Mouse (Mus musculus) CH12F3 (cell line): ENCODE results near the gene AI854703.

Source experiments
- in situ Hi-C: fragments of 300-500 bp; cut with MboI; formaldehyde crosslinking; loops from 2 replicates; pipeline ENCODE4 v1.14.3; 2020; ENCODE audit warnings: low sequenced_read_pairs

The AI854703 gene

DNA sequence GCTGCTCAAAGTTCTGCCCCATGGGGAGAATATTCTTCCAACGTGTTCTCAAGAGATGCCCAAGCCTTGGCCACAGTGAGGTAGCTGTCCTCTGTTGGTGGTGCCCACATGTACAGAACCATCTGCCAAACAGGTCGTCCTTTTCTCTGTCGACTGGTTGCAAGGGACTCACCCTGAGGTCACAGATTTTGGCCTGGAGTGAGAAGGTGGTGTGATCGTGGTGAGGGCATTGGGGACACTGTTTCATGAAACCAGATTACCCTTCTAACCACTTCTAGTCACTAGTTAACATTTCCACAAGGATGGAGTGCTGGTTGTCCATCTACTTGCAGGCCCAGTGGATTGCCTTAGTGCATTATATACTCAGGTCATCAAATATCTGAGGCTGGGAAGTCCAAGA is 22.2 kb downstream of the AI854703 start:
- in situ Hi-C loops, result loop anchor here (5.0 kb wide), 1 partner anchor 119 kb away; no protein-coding TSS in a partner anchor

DNA sequence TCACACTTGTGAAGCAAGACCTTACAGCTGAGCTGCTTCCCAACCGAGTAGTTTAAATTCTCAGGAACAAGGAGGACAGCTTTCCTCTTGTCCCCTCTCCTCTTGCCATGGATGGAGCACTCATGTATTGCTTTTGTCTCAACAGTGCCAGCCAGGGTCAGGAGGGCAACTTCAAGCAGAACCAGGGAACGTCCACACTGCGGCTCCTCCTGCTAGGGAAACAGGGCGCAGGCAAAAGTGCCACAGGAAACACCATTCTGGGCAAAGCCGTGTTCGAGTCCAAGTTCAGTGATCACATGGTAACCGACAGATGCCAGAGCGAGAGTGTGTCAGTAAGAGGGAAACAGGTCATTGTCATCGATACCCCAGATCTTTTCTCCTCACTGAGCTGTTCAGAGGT is 23.5 kb downstream of the AI854703 start:
- in situ Hi-C loops, result loop anchor here (10.0 kb wide), 1 partner anchor 305 kb away; no protein-coding TSS in a partner anchor

DNA sequence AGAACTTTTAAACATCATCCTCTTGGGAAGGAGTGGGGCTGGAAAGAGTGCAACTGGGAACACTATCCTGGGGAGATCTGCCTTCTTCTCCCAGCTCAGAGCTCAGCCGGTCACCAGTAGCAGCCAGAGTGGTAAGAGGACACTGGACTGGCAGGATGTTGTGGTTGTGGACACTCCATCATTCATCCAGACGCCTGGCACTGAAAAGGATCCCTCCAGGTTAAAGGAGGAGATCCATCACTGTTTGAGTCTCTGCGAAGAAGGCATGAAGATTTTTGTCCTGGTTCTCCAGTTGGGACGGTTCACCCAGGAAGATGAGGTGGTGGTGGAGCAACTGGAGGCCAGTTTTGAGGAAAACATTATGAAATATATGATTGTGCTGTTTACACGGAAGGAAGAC is 32.2 kb downstream of the AI854703 start:
- in situ Hi-C loops, result loop anchor here (10.0 kb wide), 1 partner anchor 296 kb away; no protein-coding TSS in a partner anchor

- in situ Hi-C loops, result no loop called here
These were observed 38.2 kb downstream of the AI854703 start for GRCm38 (mm10) chr6:48664750-48665149.

DNA sequence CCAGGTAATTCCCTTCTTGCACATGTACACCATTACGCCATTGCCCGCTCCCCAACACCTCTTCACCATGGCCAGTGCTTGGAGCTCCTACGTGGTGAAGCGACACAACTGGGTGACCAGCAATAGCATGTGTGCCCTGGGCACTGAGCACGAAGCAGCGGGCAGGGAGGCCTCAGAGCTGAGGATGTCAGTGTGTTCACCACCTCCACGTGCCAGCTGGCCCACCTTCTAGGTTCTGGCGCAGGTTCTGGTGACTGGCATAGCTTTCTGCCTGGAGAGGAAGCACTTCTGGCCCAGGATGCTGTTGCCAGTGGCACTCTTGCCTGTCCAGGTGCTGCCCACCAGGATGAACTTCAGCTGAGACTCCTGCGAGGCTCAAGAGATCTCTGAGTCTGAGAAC is 38.9 kb downstream of the AI854703 start:
- in situ Hi-C loops, result no loop called here

GRCm38 (mm10) chr6:48666159-48666586 is 39.6 kb downstream of the AI854703 start:
- in situ Hi-C loops, result no loop called here

DNA sequence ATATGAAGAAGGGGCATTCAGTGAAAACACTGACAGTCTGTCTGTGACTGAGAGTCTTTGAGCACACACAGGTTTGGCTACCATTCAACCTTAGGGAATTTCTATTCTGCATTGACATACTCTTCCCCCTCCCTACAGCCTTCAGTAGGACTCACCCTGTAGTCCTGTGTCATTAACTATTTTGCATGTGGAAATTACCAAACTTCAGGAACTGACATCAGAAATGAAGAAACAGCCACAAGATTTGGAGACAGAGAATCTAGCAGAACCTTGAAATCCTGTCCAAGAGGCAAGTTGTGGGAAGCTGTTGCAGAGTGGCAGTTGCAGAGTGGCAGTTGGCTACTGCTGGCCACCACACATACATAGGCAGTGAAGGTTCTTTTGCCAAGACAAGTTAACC is 41.5 kb downstream of the AI854703 start:
- in situ Hi-C loops, result no loop called here

DNA sequence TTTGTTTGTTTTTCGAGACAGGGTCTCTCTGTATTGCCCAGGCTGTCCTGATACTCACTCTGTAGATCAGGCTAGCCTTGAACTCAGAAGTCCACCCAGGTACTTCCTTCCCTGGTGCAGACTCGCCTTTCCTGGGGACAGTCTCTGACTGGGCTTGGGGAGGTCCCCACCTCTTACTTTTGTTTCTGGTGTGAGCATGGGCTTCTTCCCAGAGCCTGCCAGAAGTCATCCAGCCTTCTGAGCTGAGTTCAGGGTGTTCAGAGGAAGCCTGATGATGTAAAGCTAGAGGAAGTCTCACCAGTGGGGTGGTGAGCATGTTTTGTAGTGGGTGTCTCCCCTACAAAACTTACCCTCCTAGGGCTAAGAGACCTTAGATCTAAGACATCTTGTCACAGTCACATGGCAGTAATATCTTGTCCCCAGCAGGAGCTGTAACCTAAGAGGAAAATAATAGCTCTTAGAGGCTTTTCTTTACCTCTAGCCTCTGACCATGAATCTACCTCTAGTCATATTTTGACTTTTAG is 42.9 kb downstream of the AI854703 start:
- in situ Hi-C loops, result no loop called here

- in situ Hi-C loops, result no loop called here
These were observed 47.9 kb downstream of the AI854703 start for GRCm38 (mm10) chr6:48674291-48675058.

GRCm38 (mm10) chr6:48675400-48675930 is 48.9 kb downstream of the AI854703 start:
- in situ Hi-C loops, result no loop called here

- in situ Hi-C loops, result no loop called here
These were observed 49.6 kb downstream of the AI854703 start, which contains the start of gene Gimap9 for GRCm38 (mm10) chr6:48675931-48676859. Gene Gimap9 (plus strand): TSS chr6:48676129.

DNA sequence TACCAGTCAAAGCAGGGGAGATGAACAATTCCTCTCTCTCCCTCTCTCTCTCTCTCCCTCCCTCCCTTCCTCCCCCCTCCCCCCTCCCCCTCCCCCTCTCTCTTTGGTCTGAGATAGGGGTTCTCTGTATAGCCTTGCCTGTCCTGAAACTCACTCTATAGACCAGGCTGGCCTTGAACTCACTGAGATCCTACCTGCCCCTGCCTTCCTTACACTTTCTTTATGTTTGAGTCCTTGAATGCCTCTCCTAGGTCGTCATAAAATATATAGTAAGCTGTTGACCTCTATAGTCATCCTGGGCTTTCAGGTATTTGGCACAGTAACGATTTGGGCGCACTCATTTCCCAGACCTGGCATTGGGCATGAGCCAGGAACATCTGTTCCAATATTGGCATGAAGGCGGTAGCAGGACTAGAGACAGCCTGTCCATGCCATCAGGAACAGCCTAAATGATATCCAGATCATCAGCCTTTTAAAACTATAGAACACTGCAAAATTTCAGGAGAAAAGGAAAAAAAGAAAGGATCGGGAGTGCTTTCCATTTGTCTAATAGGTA is 50.4 kb downstream of the AI854703 start:
- in situ Hi-C loops, result no loop called here

DNA sequence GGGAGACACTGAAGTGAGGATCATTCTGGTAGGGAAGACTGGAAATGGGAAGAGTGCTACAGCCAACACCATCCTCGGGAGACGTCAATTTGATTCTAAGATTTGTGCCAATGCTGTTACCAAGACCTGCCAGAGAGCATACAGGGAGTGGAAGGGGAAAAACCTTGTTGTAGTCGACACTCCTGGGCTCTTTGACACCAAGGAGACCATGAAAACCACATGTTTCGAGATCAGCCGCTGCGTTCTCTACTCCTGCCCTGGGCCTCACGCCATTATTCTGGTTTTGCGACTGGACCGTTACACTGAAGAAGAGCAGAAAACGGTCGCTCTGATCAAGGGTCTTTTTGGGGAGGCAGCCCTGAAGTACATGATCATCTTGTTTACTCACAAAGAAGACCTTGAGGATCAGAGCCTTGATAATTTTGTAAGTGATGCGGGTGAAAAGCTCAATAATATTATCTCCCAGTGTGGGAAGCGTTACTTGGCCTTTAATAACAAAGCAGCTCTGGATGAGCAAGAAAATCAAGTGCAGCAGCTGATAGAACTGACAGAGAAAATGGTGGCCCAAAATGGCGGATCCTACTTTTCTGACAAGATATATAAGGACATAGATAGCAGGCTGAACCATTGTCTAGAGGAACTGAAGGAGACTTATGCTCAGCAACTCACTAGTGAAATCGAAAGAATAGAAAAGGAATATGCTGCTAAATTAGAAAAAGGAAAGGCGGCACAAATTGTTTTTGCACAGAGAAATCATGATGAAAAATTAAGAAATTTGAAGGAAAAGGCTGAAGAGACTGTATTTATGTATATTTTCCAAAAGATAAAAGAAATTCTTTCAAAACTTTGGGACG is 51.2 kb downstream of the AI854703 start:
- in situ Hi-C loops, result no loop called here

DNA sequence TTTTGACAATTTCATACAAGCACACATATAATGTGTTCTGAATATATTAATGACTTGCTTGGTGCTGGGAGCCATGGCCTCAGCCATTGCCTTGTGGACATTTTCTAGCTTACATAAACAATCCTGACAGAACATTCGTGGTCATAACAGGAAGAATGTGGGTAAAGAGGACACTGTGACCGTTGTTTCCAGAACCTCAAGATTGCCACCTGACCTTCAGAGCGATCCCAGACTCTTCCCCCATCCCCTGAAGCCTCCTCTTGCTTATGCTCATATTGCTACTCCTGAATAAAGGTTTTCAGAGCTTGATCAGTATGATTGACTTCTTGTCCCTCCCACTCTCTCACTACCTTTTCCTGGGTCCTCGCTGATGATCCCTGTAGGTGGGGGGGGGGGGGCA is 51.8 kb downstream of the AI854703 start:
- in situ Hi-C loops, result no loop called here

DNA sequence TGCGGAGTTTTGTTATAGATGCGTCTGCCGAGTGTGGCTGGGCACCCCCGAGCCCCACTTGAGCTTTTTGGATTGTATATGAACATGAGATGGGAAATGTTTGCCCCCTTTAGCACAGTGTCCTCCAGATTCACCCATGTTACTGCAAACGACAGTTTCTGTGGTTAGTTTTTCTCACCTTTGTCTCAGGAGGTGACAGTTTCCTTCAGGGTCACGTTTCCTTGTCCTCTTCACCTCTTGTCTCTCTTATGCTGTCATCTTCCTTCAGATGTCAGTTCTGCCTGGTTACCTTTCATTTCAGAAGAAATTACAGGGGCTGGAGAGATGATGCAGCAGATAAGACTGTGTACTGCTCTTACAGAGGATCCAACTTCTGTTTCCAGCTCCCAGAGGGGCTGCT is 53.1 kb downstream of the AI854703 start:
- in situ Hi-C loops, result no loop called here

DNA sequence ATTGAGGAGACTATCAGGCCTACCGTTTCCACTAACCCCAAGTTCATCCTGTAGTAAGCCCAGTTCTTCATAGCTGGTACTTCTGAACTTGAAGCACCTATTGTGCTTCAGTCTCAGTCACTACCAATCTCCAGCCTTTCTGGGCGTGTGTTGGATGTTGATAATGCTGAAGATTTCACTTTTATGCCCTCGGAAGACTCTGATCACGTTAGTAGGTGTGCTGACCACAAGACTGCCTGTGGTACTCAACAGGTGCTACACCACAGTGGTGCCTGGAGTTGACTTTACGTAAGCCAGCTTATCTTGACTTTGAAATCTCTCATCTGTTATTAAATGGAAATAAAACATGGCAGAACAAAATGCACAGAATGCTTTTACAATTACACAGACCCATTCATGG is 53.9 kb downstream of the AI854703 start:
- in situ Hi-C loops, result no loop called here

- in situ Hi-C loops, result no loop called here
These were observed 55.0 kb downstream of the AI854703 start for GRCm38 (mm10) chr6:48681472-48682090.

- in situ Hi-C loops, result no loop called here
These were observed 55.7 kb downstream of the AI854703 start for GRCm38 (mm10) chr6:48682271-48682670.
